Mouse (Mus musculus): ENCODE data around the gene Ccdc60.

Gene Ccdc60

GRCm38 (mm10) chr5:116271511-116272227 is 17.1 kb downstream of the Ccdc60 start:
- DNase-seq (ENCODE audit: low spot score) = no peak

GRCm38 (mm10) chr5:116269212-116270145 is 19.3 kb downstream of the Ccdc60 start:
- DNase-seq (ENCODE audit: low spot score) = no peak

- DNase-seq (ENCODE audit: low spot score) = no peak
Measured at GRCm38 (mm10) chr5:116262689-116263088, 26.1 kb downstream of the Ccdc60 start.

- no peak for DNase-seq (ENCODE audit: low spot score)
Measured at GRCm38 (mm10) chr5:116261944-116262343, 26.8 kb downstream of the Ccdc60 start.

DNA sequence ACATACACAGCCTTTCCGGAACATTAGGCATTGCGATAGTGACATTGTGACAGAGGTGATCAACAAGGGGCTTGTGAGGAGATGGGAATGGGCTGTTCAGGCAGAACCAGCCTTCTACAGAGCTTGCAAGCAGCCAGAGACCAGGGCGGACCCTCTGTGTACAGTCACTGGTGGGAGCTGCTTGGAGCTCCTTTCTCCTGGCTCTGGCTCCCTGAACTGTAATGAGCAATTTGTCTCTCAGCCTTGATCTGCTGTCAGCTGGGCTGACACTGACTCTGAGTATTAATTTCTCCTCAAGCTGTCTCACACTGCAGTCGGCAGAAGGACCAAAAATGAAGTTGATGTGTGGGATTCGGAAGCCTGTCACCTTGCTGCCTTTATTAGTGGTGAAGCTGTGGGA is 28.4 kb downstream of the Ccdc60 start:
- DNase-seq (ENCODE audit: low spot score) = no peak

DNA sequence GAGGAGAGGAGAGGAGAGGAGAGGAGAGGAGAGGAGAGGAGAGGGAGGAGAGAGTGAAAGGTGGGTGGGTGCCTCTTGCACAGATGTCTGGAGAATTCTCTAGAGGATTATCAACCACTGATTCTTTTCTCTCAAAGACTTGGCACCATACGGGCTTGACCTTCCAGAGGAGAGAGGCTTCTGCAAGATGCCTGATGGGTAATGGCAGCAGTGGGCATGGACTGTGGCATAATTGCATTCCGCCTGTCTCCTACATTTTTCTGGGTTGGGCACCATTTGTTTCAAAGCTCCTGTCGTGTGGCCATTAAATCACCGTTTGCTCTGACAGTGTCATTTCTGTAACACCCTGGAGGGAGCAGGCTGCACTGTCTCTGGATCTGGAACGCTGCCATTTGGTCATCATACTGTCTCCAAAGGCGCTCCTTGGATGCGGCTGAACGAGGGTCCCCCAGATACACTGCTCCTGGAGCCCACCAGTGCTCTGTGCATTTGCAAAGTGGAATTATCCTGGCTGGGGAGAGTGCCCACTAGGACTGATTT is 30.4 kb downstream of the Ccdc60 start:
- DNase-seq (ENCODE audit: low spot score) = no peak

DNA sequence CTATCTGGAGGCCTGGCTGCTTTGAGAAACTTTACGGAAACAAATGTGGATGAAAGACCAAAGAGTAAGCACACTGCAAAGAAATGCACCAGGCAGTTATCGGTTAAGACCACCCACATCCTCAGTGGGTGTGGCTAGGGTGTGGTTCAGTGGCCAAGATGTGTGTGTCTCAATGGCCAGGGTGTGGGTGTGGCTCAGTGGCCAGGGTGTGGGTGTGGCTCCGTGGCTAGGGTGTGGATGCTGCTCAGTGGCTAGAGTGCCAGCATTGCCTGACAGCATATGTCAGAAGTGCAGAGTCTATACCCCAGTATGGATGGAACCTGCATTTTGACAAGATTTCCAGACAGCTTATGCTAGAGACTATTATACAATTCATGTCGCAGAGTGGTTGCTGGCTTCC is 34.9 kb downstream of the Ccdc60 start:
- no peak for DNase-seq (ENCODE audit: low spot score)

DNA sequence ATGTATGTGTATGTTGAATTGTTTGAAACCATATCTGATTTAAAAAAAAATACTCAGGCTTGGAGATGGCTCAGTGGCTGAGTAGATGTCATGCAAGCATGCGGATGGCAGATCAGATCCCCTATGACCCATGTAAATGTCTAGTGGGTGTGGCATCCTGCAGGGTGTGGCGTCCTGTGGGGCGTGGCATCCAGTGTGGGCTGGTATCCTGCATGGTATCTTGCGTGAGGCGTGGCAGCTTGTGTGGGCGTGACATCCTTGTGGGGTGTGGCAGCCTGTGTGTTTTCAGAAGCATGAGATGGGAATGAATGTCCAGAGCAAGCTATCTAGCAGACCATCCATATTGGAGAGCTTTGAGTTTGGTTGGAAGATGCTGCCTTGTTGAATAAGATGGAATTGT is 36.6 kb downstream of the Ccdc60 start:
- DNase-seq (ENCODE audit: low spot score) = no peak

GRCm38 (mm10) chr5:116246642-116247041 is 42.1 kb downstream of the Ccdc60 start:
- no peak for DNase-seq (ENCODE audit: low spot score)

GRCm38 (mm10) chr5:116244476-116244875 is 44.3 kb downstream of the Ccdc60 start:
- DNase-seq (ENCODE audit: low spot score) = no peak

DNA sequence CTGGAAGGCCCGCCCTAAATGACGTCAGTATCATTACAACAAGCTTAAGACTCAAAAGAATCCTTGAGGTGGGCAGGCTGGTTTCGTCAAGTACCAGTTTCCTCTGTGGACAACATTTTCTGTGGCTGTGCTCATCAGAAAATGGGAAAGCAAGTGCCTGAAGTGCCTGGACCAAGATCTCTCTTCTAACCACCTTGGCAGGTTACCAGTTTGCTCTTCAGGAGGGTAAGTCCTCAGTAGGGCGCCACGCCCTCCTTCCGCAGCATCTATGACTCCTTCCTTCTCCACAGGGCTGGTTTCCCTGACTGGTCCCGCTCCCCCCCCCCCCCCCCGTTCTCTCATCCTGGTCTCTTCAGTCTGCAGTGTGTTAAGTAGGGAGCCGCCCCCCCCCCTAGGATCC is 45.2 kb downstream of the Ccdc60 start:
- no peak for DNase-seq (ENCODE audit: low spot score)

GRCm38 (mm10) chr5:116231841-116232643 is 56.7 kb downstream of the Ccdc60 start:
- DNase-seq (ENCODE audit: low spot score) = peak; percentile 40

DNA sequence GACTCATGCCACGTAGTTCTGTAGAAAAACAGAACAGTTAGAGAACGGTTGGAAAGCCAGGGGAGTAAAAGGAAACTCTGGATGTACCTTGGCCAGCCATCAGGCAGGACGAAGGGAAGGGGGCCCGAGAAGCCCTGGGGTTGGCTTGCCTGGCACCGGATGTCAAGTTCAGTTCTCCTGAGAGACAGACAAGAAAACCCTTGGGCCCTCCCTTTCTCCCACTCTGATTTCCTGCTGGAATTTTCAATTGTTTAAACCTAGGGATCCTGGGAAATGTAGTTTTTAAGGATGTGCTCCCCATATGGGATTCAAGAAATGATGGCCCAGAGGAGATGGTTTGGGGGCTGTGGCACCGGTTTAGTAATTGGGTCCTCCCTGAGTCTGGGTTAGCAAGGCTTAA is 60.4 kb downstream of the Ccdc60 start:
- DNase-seq (ENCODE audit: low spot score) = no peak

DNA sequence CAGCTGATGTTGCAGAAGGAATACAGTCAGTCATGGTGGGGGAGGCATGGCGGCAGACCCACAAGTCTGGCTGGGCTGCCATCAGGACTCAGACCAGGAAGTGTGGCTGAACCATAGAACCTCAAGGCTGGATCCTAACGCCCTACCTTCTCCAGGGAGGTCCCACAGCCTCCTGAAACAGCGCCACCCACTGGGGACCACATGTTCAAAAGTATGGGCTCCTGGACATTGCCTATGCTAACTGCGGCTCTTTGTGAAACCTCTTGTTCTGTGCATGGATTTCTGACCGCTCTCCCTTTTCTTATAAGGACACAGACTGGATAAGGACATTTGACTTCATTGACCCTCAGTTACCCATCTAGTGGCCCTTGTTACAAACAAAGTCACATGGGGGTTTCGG is 64.8 kb downstream of the Ccdc60 start:
- no peak for DNase-seq (ENCODE audit: low spot score)

- no peak for DNase-seq (ENCODE audit: low spot score)
Measured at GRCm38 (mm10) chr5:116221916-116222315, 66.9 kb downstream of the Ccdc60 start.

GRCm38 (mm10) chr5:116219288-116219687 is 69.5 kb downstream of the Ccdc60 start:
- DNase-seq (ENCODE audit: low spot score) = no peak

DNA sequence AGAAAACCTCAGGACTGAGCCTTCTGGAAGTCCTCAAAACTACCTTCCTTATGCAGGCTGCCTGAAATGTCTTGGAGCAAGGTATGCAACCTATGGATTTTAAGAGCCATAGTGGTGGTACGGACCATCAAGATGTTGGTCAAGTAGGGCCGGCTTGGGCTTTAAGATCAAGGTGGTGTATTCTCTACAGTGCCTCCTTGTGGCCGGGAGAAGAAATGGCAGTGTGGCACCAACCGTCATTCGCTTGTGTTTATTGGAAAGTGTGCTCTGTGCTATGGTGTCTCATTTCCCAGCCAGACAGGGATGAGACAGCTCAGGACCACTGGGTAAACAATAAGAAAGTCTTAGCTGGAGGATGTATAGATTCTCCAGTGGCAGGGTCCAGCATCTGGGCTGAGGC is 76.1 kb downstream of the Ccdc60 start:
- no peak for DNase-seq (ENCODE audit: low spot score)

DNA sequence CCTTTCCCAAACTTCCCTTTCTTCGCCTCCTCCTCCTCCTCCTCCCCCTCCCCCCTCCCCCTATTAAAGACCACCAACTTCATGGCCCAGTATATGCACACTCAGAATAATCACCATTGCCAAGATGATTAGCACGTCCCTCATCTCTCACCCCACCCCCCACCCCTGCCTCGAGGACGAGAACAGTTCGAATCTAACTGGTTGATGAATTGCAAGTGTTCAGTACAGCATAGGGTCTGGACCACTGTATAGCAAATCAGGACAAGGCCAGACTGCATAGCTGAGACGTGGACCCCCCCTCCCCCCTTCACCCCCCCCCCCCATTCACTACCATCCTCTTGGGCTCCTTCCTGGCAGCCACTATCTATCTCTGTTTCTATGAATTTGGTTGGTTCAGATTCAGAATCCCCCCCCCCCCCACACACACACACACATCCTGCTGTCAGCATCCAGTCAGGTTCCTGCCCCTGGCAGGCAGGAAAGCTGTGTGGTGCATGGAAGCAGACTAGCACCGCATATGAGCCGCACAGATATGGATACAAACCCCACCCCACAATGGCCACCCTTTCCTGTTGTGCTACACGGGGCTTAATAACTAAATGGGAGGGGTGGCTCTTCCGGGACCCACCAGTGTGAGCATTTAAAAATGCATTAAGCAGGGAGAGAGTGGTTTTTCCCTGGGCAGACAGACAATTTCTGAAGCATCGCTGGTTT is 79.2 kb downstream of the Ccdc60 start:
- DNase-seq (ENCODE audit: low spot score) = no peak

GRCm38 (mm10) chr5:116208741-116209368 is 79.9 kb downstream of the Ccdc60 start:
- DNase-seq (ENCODE audit: low spot score) = no peak

GRCm38 (mm10) chr5:116202692-116203091 is 86.1 kb downstream of the Ccdc60 start:
- no peak for DNase-seq (ENCODE audit: low spot score)

- DNase-seq (ENCODE audit: low spot score) = no peak
Measured at GRCm38 (mm10) chr5:116194499-116194898, 94.3 kb downstream of the Ccdc60 start.
